Mouse (Mus musculus): Measurements from ENCODE around the gene Nkrf. TPM values are rescaled to one million over a fixed set of nuclear protein-coding genes. Genes with fewer than 3 reads are reported as not detected.

The Nkrf gene
- polyA plus RNA-seq, 1 experiment from 2014 or later = 0.47 TPM

DNA sequence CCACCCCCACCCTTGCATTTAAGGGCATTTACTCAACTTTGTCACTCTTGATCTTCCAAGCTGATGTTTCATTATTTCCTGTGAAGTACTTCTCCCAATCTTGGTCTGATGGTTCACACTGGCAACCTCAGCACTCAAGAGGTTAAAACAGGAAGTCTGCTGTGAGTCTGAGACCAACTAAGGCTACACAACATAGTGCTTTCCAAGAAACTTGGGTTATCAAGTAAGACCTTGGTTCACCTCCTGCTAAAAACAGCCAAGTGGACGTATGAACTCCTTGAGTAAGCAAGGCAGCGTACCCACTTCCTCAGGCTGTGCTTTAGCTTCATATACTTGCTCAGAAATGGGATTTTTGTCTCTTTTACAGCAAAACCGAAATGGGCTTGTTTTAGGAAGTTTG is 32.3 kb downstream of the Nkrf start:
- ATAC-seq (ENCODE audit: low read depth) = no peak
- H3K27me3 ChIP-seq (ENCODE audit: control insufficient read depth, insufficient read depth, low read depth, low read length) = no peaks in the 10 kb centered on the region

DNA sequence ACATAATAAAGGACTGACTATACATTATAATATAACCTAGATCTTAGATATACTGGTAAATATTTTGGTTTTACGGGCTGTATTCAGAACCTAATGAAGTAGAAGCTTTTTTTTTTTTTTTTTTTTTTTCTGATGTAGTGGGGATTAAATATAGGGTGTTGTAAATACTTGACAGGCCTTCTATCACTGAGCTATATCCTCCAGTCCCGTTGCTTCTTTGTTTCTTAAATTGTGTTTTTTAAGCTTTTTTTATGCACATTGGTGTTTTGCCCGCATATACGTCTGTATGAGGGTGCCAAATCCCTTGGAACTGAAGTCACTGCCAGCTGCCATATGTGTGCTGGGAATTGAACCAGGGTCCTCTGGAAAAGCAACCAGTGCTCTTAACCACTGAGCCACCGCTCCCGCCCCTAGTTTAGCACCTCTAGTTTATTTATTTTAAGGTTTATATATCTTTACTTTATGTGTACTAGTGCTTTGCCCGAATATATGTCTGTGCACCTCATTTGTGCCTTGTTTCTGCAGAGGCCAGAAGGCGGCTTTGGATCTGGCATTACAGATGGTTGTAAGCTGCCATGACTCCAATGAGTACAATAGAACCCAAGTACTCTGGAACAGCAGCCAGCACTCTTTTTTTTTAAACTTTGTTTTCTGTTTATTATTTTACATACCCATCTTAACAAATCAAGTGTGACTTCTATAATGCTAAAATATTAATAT is 37.9 kb downstream of the Nkrf start:
- no peaks in the 10 kb centered on the region for H3K9me3 ChIP-seq (replicated peaks; ENCODE audit: control insufficient read depth, low read length)
- H3K27ac ChIP-seq (ENCODE audit: low read length) = peak overlapping the region; percentile 54
- H3K9ac ChIP-seq (ENCODE audit: low read depth, low read length) = 0 out of 2 replicates have a peak overlapping the region, but pooled peaks have one; percentile 19
- no peaks in the 10 kb centered on the region for H3K4me1 ChIP-seq (ENCODE audit: control insufficient read depth, low read depth, low read length)
- 52% methylated on average over 8 of the region's 8 CpGs for WGBS (ENCODE audit: insufficient replicate concordance)
- peak overlapping the region; percentile 49 for H3K4me2 ChIP-seq (ENCODE audit: low read depth, low read length)
- H3K27me3 ChIP-seq (ENCODE audit: control insufficient read depth, insufficient read depth, low read depth, low read length) = no peaks in the 10 kb centered on the region
- ATAC-seq (ENCODE audit: low read depth) = no peak
- no peaks in the 10 kb centered on the region for H3K36me3 ChIP-seq (ENCODE audit: control insufficient read depth, insufficient read depth)
- H3K4me3 ChIP-seq (ENCODE audit: low read depth, low read length) = peak overlapping the region; percentile 64

More for the DNA sequence above, 32.3 kb downstream of the Nkrf start:
- H3K4me2 ChIP-seq (ENCODE audit: low read depth, low read length) = no peak overlapping the region
- H3K9me3 ChIP-seq (replicated peaks; ENCODE audit: control insufficient read depth, low read length) = no peaks in the 10 kb centered on the region
- no peaks in the 10 kb centered on the region for H3K36me3 ChIP-seq (ENCODE audit: control insufficient read depth, insufficient read depth)
- no peak overlapping the region for H3K9ac ChIP-seq (ENCODE audit: low read depth, low read length)
- 36% methylated on average over 3 of the region's 3 CpGs for WGBS (ENCODE audit: insufficient replicate concordance)
- H3K4me3 ChIP-seq (ENCODE audit: low read depth, low read length) = no peak overlapping the region
- no peak overlapping the region for H3K27ac ChIP-seq (ENCODE audit: low read length)
- H3K4me1 ChIP-seq (ENCODE audit: control insufficient read depth, low read depth, low read length) = peaks cover 3% of the 10 kb centered on the region; the same call in 1 of the 2 replicates

DNA sequence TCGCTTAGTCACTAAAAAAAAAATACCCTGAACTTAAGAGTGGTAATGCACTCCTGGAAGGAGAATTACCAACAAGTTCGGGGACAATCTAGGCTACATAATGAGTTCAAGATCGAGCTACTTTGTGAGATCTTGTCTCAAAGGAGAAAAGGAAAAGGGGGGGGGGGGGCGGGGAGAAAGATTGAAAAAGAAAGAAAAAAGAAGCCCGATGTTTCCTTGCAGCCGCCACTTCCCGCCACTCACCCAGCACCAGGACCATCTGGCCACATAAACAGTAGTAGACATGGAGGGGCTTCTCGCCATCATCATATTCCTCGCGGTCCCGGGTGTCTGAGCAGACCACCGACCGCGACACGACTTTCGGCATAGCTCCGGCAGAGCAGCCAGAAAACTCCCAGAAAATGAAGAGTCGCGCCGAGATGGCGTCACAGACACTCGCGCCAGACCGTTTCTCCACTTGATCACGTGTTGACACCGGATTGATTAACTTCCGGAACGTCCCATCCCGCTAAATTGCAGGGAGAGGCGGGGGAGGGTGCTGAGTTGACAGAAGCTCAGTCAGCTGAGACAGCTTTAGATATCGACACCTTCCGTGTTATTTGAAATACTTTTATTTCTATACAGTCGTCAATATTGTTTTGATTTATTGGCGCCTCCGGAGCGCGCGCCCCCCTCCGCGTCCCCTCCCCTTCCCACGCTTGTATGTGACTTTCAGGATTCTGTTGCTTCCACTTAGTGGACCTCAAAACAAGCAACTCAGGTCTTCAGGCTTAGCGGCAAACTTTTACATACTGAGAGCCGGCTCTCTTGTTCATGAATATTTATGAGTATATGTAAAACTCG is 38.7 kb downstream of the Nkrf start:
- Histone ChIP-seq H3K36me3 (ENCODE audit: control insufficient read depth, insufficient read depth) (no peaks in the 10 kb centered on the region), H3K9ac (ENCODE audit: low read depth, low read length) (peak overlapping the region; percentile 52), H3K4me1 (ENCODE audit: control insufficient read depth, low read depth, low read length) (no peaks in the 10 kb centered on the region), H3K9me3 (replicated peaks; ENCODE audit: control insufficient read depth, low read length) (no peaks in the 10 kb centered on the region), H3K27me3 (ENCODE audit: control insufficient read depth, insufficient read depth, low read depth, low read length) (no peaks in the 10 kb centered on the region), H3K27ac (ENCODE audit: low read length) (peak overlapping the region; percentile 54), H3K4me2 (ENCODE audit: low read depth, low read length) (peak overlapping the region; percentile 55), H3K4me3 (ENCODE audit: low read depth, low read length) (peak overlapping the region; percentile 64)
- peak; percentile 91 for ATAC-seq (ENCODE audit: low read depth)
- 13% methylated on average over 39 of the region's 44 CpGs for WGBS (ENCODE audit: insufficient replicate concordance)

DNA sequence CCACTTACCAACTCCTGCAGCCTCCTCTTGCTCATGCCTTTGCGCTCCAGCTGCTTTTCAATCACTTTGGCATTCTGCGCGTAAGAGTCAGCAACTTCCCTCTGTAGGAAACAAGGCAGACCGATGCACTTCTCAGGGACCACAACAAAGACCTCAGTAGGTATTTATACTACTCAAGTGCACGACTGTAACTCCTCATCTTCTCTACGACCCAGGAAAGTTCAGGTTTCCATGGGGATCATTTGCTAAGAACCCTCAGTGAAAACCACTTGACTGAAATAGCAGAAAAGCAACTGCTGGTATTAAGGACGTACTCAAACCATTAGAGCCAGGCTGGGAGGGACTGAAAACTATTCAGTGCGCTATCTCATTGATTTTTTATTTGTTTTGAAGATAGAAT is 50.1 kb downstream of the Nkrf start:
- ATAC-seq (ENCODE audit: low read depth) = no peak
- no peak overlapping the region for H3K4me2 ChIP-seq (ENCODE audit: low read depth, low read length)
- H3K4me3 ChIP-seq (ENCODE audit: low read depth, low read length) = no peak overlapping the region
- H3K27ac ChIP-seq (ENCODE audit: low read length) = no peak overlapping the region
- 69% methylated on average over 8 of the region's 8 CpGs for WGBS (ENCODE audit: insufficient replicate concordance)
- no peak overlapping the region for H3K9ac ChIP-seq (ENCODE audit: low read depth, low read length)
- no peaks in the 10 kb centered on the region for H3K36me3 ChIP-seq (ENCODE audit: control insufficient read depth, insufficient read depth)
- H3K27me3 ChIP-seq (ENCODE audit: control insufficient read depth, insufficient read depth, low read depth, low read length) = no peaks in the 10 kb centered on the region
- no peaks in the 10 kb centered on the region for H3K4me1 ChIP-seq (ENCODE audit: control insufficient read depth, low read depth, low read length)
- H3K9me3 ChIP-seq (replicated peaks; ENCODE audit: control insufficient read depth, low read length) = no peaks in the 10 kb centered on the region

DNA sequence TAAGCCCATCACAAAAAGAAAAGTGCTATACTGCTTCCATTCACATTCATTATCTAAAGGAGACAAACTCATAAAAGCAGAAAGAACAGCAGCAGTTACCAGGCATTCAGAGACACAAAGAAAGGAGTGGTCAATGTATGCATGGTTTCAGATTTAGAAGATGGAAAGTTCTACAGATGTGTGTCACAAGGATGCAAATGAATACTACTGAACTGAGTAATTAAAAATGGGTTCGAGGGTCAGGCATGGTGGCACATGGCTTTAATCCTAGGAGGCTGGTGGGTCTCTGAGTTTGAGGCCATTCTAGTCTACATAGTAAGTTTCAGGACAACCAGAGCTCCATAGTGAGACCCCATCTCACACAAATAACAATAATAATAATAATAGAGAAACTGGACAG is 55.5 kb downstream of the Nkrf start:
- H3K27me3 ChIP-seq (ENCODE audit: control insufficient read depth, insufficient read depth, low read depth, low read length) = no peaks in the 10 kb centered on the region
- H3K4me1 ChIP-seq (ENCODE audit: control insufficient read depth, low read depth, low read length) = no peaks in the 10 kb centered on the region
- no peaks in the 10 kb centered on the region for H3K9me3 ChIP-seq (replicated peaks; ENCODE audit: control insufficient read depth, low read length)
- H3K4me3 ChIP-seq (ENCODE audit: low read depth, low read length) = no peak overlapping the region
- no peak overlapping the region for H3K4me2 ChIP-seq (ENCODE audit: low read depth, low read length)
- no peak for ATAC-seq (ENCODE audit: low read depth)
- no peaks in the 10 kb centered on the region for H3K36me3 ChIP-seq (ENCODE audit: control insufficient read depth, insufficient read depth)
- no peak overlapping the region for H3K27ac ChIP-seq (ENCODE audit: low read length)
- no peak overlapping the region for H3K9ac ChIP-seq (ENCODE audit: low read depth, low read length)
- 71% methylated on average over 1 of the region's 1 CpGs for WGBS (ENCODE audit: insufficient replicate concordance)

DNA sequence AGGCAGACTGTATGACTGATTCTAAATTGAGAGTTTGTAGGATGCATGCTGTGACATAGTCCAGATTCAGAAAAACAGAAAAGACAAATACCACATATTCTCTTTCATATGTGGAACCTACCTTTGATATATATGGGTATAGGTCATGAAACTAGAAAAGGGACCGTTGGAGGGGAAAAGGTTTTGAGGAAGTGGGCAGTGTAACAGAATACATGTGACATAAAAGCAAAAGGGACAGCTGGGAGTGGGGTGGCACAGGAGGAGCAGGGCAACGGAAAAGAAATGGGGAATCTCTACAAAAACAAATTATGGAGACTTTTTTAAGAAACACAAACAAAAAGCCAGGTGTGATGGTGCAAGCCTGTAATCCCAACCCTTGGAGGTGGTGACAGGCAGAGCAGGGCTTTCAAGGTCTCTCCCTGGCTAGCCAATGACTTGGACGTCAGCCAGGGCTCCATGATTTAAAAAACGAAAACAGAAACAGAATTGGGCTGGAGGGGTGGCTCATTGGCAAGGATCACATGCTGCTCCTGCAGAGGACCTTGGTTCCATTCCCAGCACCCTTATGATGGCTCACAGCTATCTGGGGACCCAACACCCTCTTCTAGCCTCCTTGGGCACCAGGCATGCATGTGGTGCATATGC is 59.2 kb downstream of the Nkrf start:
- Histone ChIP-seq H3K4me2 (ENCODE audit: low read depth, low read length) (no peak overlapping the region), H3K4me3 (ENCODE audit: low read depth, low read length) (no peak overlapping the region), H3K27me3 (ENCODE audit: control insufficient read depth, insufficient read depth, low read depth, low read length) (no peaks in the 10 kb centered on the region), H3K4me1 (ENCODE audit: control insufficient read depth, low read depth, low read length) (no peaks in the 10 kb centered on the region), H3K9ac (ENCODE audit: low read depth, low read length) (no peak overlapping the region), H3K27ac (ENCODE audit: low read length) (no peak overlapping the region), H3K9me3 (replicated peaks; ENCODE audit: control insufficient read depth, low read length) (no peaks in the 10 kb centered on the region), H3K36me3 (ENCODE audit: control insufficient read depth, insufficient read depth) (no peaks in the 10 kb centered on the region)
- 32% methylated on average over 4 of the region's 4 CpGs for WGBS (ENCODE audit: insufficient replicate concordance)
- no peak for ATAC-seq (ENCODE audit: low read depth)

DNA sequence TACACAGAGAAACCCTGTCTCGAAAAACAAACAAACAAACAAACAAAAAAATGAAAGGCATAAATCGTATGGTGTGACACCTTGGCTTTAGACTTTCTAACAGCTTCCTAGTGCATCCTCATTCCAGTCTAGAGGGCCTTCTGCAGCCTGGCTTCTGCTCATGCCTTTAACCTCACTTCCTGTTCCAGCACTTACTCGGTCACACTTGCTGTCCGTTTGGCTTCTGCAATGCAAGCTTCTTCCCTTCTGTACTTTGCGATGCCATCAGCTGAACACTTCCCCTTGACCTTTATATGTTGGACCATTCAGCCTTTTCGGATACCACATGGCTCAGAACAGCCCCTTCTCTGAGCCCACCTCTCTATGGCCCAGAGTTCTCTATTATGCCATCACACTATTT is 61.0 kb downstream of the Nkrf start:
- WGBS (ENCODE audit: insufficient replicate concordance) = 48% methylated on average over 6 of the region's 6 CpGs
- H3K36me3 ChIP-seq (ENCODE audit: control insufficient read depth, insufficient read depth) = no peaks in the 10 kb centered on the region
- H3K9ac ChIP-seq (ENCODE audit: low read depth, low read length) = no peak overlapping the region
- no peak overlapping the region for H3K4me2 ChIP-seq (ENCODE audit: low read depth, low read length)
- no peaks in the 10 kb centered on the region for H3K4me1 ChIP-seq (ENCODE audit: control insufficient read depth, low read depth, low read length)
- H3K4me3 ChIP-seq (ENCODE audit: low read depth, low read length) = no peak overlapping the region
- no peak for ATAC-seq (ENCODE audit: low read depth)
- no peak overlapping the region for H3K27ac ChIP-seq (ENCODE audit: low read length)
- no peaks in the 10 kb centered on the region for H3K9me3 ChIP-seq (replicated peaks; ENCODE audit: control insufficient read depth, low read length)
- H3K27me3 ChIP-seq (ENCODE audit: control insufficient read depth, insufficient read depth, low read depth, low read length) = no peaks in the 10 kb centered on the region

DNA sequence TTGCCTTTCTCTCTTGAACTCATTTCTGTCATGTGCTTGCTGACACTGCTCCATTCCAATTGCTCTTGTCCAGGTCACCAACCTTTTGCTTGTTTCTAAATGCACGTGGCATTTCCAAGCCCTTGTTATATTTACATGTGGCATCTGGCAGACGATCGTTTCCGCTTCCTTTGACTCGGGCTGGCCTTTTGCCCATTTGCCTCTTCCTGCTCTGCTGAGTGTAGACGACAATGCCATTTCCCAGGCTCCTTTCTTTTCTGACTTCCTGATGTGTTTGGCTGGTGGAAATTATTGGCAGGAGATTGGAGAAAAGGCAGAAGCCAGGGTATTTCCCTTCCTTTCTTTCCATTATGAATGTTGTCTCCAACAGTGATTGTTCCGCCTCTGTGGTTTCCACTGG is 63.3 kb downstream of the Nkrf start:
- H3K27ac ChIP-seq (ENCODE audit: low read length) = no peak overlapping the region
- H3K9ac ChIP-seq (ENCODE audit: low read depth, low read length) = no peak overlapping the region
- no peaks in the 10 kb centered on the region for H3K9me3 ChIP-seq (replicated peaks; ENCODE audit: control insufficient read depth, low read length)
- no peaks in the 10 kb centered on the region for H3K27me3 ChIP-seq (ENCODE audit: control insufficient read depth, insufficient read depth, low read depth, low read length)
- ATAC-seq (ENCODE audit: low read depth) = no peak
- 63% methylated on average over 7 of the region's 7 CpGs for WGBS (ENCODE audit: insufficient replicate concordance)
- no peak overlapping the region for H3K4me3 ChIP-seq (ENCODE audit: low read depth, low read length)
- no peaks in the 10 kb centered on the region for H3K4me1 ChIP-seq (ENCODE audit: control insufficient read depth, low read depth, low read length)
- no peak overlapping the region for H3K4me2 ChIP-seq (ENCODE audit: low read depth, low read length)
- no peaks in the 10 kb centered on the region for H3K36me3 ChIP-seq (ENCODE audit: control insufficient read depth, insufficient read depth)
